Mouse (Mus musculus) lung, adult 2 months (tissue): ENCODE results near the gene Selenov. TPM values are rescaled to one million over a fixed set of nuclear protein-coding genes. Genes with fewer than 3 reads are reported as not detected.

Source experiments
- DNase-seq: peaks from one replicate; pipeline ENCODE4 v3.0.0; 2022
- H3K4me1 ChIP-seq: fragments of 200-500 bp; 2 replicates; pipeline ENCODE4 v1.6.1; 2011; ENCODE audit warnings: low read length; ENCODE audit not compliant: control insufficient read depth, insufficient read depth
- H3K4me3 ChIP-seq: fragments of 200-500 bp; replicated peaks from 2 replicates; pipeline ENCODE3; 2011; ENCODE audit warnings: low read depth, mild to moderate bottlenecking, control low read depth, low read length; ENCODE audit errors: extremely low read depth
- CTCF ChIP-seq: fragments of 200-500 bp; IDR thresholded peaks from 2 replicates; pipeline ENCODE4 v1.5.1; 2011; ENCODE audit warnings: mild to moderate bottlenecking, low read length, control low read depth; ENCODE audit not compliant: insufficient read depth
- POLR2A ChIP-seq: fragments of 200-500 bp; IDR thresholded peaks from 2 replicates; pipeline ENCODE4 v1.6.1; 2011; ENCODE audit warnings: low read depth, mild to moderate bottlenecking, control low read depth, low read length, borderline replicate concordance; ENCODE audit errors: extremely low read depth
- WGBS: fragments of 180-500 bp; shearing (Covaris S2); methylation state at CpG from one replicate; pipeline ENCODE4 v1.1.7; 2018; 5-methylcytosine and 5-hydroxymethylcytosine counted together
- polyA plus RNA-seq: library from polyadenylated mRNA; depleted of rRNA; stranded (reverse); fragments of >200 nt; gene quantifications from 2 replicates; pipeline ENCODE4 v1.2.3, GENCODE M21; 2012

The Selenov gene
- polyA plus RNA-seq, 1 experiment: not detected

DNA sequence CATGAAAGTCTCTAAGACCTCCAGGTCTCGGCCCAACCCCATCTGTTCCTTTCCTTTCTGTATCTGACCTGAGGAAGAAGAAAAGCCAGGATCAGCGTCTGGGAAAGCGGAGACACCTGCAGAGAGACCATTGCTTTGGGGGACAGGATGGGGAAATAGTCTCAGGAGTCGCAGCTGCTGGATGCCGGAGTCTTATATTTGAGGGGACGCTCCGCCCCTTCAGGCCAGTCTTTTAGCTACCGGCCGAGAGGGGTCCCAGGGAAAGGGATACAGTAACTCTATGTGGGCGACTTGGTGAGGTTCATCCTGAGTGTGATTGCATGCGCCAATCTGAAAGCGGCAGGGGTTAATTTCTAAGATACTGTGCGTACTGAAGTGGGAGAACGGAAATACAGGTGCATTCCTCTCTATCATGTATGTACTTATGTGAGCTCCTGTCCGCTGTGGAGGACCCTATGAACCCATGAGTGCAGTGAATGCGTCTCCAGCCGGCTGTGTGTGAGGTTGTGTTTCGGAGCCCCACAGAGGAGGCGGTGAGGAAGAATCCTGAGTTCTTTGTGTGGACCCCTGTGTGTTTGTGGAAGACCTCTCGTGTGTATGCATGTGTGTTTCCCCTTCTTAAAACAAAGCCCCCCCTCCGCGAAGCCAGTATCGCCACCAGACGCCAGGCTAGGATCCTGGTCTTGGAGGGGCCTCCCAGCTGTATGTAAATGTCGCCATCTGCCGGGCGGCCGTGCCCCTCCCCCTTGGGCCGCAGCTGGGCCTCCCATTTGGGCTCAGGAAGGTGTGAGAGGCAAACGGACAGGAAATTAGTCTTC is 10.8 kb upstream of the Selenov start, which contains the start of gene Dll3:
Gene Dll3, minus strand, starts transcription at position 623 of the 818 bp plus-strand sequence.
- H3K4me3 ChIP-seq: no peak within 1 kb of the TSS
- no peak for TF ChIP-seq CTCF
- no peak for TF ChIP-seq POLR2A
- peak; percentile 35 for DNase-seq
- 4% methylated on average over 30 of the region's 30 CpGs for WGBS
- H3K4me1 ChIP-seq: no peaks in the 10 kb centered on the region

DNA sequence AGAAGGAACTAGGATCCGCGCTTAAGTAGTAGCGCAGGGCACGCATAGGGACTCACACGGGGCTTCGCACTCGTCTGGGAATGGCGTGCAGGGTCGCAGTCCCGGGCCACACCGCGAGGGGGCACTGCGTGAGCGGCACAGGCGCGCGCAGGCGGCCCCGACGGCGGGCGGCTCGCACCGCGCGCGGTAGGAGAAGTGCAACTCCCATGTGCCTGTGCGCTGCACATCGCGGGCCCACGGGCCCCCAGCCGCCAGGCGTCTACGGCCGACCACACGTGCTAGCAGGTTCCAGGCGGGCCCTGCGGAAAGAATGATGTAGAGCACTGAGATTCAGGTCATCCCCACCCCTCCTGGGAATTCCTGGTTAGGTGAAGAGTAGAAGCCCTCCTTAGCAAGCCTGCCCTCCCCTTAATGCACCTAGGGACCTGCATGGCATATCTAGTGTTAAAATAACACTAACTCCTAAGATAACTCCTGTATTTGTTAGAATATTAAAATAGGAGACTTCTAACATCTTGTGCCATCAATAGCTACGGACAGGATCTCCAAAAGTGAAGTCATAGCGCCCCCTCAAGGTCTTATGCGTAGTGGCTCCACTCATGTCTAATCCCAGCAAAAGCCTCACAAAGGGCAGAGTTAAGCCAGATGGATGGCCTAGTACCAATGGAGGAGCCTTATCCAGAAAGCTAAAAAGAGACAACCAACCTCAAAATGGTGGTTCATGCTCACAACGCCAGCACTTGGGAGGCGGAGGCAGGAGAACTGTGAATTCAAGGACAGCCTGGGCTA is 8.0 kb upstream of the Selenov start:
- WGBS: 32% methylated on average over 43 of the region's 43 CpGs
- Histone ChIP-seq H3K4me3 (no peak overlapping the region), H3K4me1 (no peaks in the 10 kb centered on the region)
- TF ChIP-seq CTCF (peak; percentile 16; the same call in 1 of the 2 replicates), POLR2A (no peak)
- DNase-seq: no peak

DNA sequence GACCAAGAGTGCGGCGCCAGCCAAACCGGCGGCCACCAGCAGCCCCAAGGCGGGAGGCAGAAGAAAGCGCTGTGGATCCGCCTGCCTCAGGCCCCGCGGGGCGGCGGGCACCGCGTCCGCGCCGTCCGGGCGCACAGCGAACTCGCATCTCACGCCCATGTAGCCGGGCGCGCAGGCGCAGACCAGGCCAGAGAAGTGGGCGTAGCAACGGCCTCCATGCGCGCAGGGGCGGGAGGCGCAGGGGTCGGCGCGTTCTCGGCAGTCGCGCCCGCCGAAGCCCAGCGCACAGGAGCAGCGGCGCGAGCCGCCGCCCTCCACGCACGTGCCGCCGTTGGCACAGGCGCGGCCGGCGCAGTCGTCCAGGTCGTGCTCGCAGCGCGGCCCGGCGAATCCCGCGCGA is 3.5 kb upstream of the Selenov start:
- no peak for TF ChIP-seq CTCF
- TF ChIP-seq POLR2A: no peak
- DNase-seq: no peak
- Histone ChIP-seq H3K4me3 (no peak overlapping the region), H3K4me1 (no peaks in the 10 kb centered on the region)
- 9% methylated on average over 63 of the region's 63 CpGs for WGBS

DNA sequence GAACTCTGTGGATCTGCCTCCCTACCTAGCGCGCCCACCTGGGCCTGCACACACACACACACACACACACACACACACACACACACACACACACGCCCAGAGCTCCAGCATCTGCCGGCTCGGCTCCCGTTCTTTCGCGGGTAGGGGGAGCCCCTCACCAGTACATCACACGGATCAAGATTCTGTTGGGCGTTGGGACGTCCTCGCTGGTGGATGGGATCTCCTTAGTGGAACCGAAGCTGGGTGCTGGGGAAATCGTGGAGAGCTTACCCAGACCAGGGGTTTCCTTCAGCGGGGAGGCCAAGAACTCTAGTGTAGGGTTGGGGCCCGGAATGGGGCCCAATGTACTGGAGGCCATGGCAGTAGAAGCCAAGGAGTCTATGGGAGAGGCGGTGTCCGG is 821 bp downstream of the Selenov start:
- TF ChIP-seq POLR2A (no peak), CTCF (no peak)
- Histone ChIP-seq H3K4me3 (no peak overlapping the region), H3K4me1 (no peaks in the 10 kb centered on the region)
- 2% methylated on average over 18 of the region's 18 CpGs for WGBS
- no peak for DNase-seq

DNA sequence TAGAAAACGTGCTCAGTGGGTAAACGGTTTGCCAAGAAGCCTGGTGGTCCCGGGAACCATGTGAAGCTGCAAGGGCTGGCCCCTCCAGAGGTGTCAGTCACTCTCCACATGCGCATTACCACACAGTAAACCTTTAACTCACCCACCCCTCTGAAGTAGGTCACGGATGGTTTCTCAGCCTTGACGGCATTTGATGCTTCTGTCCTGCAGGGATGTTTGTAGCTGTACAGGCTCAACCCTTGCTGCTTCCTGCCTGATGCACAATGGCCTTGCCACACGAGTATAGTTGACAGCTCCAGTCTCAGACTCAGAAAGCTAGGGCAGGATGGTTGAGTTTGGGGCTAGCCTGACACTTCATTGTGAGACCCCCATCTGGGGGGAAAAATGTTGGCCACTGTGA is 10.4 kb downstream of the Selenov start:
- no peak for TF ChIP-seq POLR2A
- no peak for TF ChIP-seq CTCF
- Histone ChIP-seq H3K4me1 (no peaks in the 10 kb centered on the region), H3K4me3 (no peak overlapping the region)
- 78% methylated on average over 7 of the region's 7 CpGs for WGBS
- no peak for DNase-seq

DNA sequence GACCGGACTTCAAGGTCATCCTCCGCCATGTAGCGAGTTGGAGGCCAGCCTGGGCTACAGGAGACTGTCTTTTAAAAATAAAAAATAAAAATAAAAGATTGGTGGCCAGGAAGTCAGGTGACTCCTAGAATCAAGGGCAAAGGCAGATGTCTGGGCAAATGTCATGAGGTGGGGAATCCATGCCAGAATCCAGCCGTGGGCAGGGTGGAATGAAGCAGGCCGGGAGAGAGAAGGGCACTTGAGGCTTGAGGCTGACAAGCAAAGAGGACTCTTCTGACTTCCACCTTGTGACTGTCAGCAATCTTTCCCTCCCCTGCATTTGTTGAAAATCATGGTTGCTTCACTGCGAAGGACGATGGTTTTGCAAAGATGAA is 12.7 kb downstream of the Selenov start:
- TF ChIP-seq POLR2A (no peak), CTCF (no peak)
- Histone ChIP-seq H3K4me1 (no peaks in the 10 kb centered on the region), H3K4me3 (peak overlapping the region; percentile 92)
- 80% methylated on average over 7 of the region's 7 CpGs for WGBS
- DNase-seq: no peak

DNA sequence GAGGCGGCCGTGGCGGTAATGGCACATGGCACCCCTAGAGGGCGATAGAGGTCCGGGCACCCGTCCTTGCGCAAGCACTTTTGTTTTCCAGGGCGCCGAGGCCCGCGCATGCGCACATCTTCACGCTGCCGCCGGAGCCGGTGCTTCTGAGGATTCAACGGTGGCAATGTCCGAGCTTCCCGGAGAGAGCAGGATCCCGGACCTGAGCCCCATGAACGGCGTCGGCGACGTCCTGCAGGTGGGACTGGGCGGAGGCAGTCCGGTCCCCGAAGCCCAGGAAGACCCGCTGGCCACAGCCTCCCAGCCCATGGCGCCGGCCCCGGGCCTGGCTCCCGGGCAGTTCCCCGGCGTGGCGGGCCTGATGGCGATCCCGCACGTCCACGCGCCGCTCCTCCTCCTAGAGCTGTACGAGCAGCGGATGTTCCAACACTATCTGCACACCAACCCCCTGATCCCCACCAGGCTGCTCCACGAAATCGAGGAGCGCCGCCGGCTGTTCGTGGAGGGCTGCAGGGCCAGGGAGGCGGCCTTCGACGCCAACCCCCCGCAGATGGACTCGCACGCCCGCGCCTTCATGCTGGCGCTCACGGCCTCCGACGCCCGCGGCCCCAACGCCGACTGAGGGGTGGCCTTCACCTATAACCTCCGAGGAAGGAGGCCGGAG is 13.2 kb downstream of the Selenov start, which contains the start of gene Eid2b:
Gene Eid2b, plus strand, starts transcription at position 125 of the 664 bp plus-strand sequence.
- TF ChIP-seq POLR2A: peak; percentile 79; the same call in 1 of the 2 replicates
- TF ChIP-seq CTCF: peak; percentile 83
- DNase-seq: peak; percentile 95
- H3K4me3 ChIP-seq: peak within 1 kb of the TSS; percentile 92
- 2% methylated on average over 68 of the region's 68 CpGs for WGBS
- H3K4me1 ChIP-seq: no peaks in the 10 kb centered on the region

DNA sequence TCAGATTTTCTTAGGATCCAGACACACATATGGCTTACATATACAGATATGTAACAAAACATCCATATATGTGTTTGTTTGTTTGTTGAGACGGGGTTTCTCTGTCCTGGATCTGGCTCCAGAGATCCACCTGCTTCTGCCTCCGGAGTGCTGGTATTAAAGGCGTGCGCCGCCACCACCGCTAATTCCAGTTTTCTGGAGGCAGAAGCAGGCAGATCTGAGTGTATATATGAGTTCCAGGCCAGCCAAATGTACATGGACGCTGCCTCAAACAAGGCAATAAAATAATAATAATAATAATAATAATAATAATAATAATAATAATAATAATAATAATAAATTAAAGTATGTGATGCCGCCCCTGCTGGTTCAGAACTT is 13.8 kb downstream of the Selenov start:
- H3K4me3 ChIP-seq: no peak overlapping the region
- TF ChIP-seq POLR2A (no peak), CTCF (no peak)
- no peak for DNase-seq
- no peaks in the 10 kb centered on the region for H3K4me1 ChIP-seq
- 50% methylated on average over 8 of the region's 8 CpGs for WGBS

DNA sequence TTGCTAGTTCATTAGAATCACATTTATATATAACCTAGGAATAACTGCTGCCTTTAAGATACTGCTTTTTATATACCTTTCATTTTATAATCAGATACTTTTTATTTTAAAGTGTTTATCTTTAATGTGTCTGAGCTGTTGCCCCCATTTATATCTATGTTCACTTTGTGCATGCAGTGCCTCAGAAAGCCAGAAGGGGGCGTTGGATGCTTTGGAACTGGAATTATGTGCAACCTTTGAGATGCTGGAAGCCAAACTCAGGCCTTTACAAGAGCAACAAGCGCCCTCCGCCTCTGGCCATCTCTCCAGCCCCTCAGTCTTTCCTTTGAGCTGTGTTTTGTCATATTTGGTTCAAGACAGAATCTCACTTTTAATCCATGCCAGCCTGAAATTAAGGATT is 19.2 kb downstream of the Selenov start:
- H3K4me1 ChIP-seq: peaks cover 4% of the 10 kb centered on the region; the same call in 1 of the 2 replicates
- 68% methylated on average over 3 of the region's 3 CpGs for WGBS
- no peak overlapping the region for H3K4me3 ChIP-seq
- no peak for DNase-seq
- TF ChIP-seq POLR2A (no peak), CTCF (no peak)
